ENCODE assay signal across 32 mouse cellular contexts in the genomic region with DNA sequence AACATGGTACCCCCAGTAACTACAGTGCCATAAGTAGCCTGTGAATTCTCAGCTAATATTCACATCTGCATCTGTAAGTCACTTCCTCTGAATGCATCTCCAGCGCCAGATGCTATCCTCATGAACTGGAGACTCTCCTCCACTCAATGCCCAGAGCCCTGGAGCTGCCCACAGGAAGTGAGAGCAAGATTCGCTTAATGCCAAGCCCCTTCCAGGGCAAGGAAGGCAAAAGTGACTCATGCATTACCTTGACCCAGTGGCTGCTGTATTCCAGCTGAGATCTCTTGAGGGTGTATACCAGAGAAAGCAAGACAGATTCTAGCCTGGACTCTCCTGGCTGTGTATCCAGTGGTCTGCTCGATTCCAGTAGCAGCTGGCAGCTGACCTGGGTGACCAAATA. TPM values are rescaled to one million over a fixed set of nuclear protein-coding genes. Genes with fewer than 3 reads are reported as not detected.
DNase-seq lines count a peak whose midpoint lies in the region; ATAC-seq lines count a peak whose summit lies in the region.
"Had no signal": no experiment of that assay in that cellular context is flagged by ENCODE, and none has a peak within 500 bp of the region (broad histone marks: within the 10 kb centered on the region; RNA-seq: fewer than 3 reads in every experiment).

No protein-coding gene starts in this region.

- H3K9ac ChIP-seq in midbrain, embryonic 14.5 days (replicated peaks; ENCODE audit: low read length), result no peak overlapping the region
- H3K9ac ChIP-seq: embryonic facial prominence, embryonic 12.5 days; heart, embryonic 12.5 days; hindbrain, embryonic 13.5 days; limb, embryonic 15.5 days; liver, embryonic 14.5 days; lung, embryonic 15.5 days; neural tube, embryonic 15.5 days; stomach, embryonic 15.5 days had no signal

- H3K27me3 ChIP-seq in midbrain, embryonic 14.5 days (ENCODE audit: control insufficient read depth, insufficient read depth, low read length), result no peaks in the 10 kb centered on the region
- H3K27me3 ChIP-seq in midbrain, embryonic 10.5 days (ENCODE audit: low read depth, poor library complexity, severe bottlenecking), result no peaks in the 10 kb centered on the region
- H3K27me3 ChIP-seq: embryonic facial prominence, embryonic 12.5 days; heart, embryonic 12.5 days; hindbrain, embryonic 13.5 days; limb, embryonic 15.5 days; lung, embryonic 15.5 days; neural tube, embryonic 15.5 days; stomach, embryonic 15.5 days had no signal

- H3K27ac ChIP-seq in midbrain, embryonic 14.5 days (replicated peaks; ENCODE audit: low read depth, low read length), result 0 out of 2 replicates have a peak overlapping the region, but pooled peaks have one; percentile 5
- no peak overlapping the region for H3K27ac ChIP-seq in midbrain, embryonic 10.5 days (replicated peaks)
- H3K27ac ChIP-seq: embryonic facial prominence, embryonic 12.5 days; hindbrain, embryonic 13.5 days; kidney, postnatal 0 days; limb, embryonic 10.5 days; limb, embryonic 15.5 days; liver, embryonic 14.5 days; lung, embryonic 15.5 days; neural tube, embryonic 15.5 days; stomach, embryonic 15.5 days had no signal

- H3K36me3 ChIP-seq in midbrain, embryonic 14.5 days (ENCODE audit: control insufficient read depth, insufficient read depth, low read length), result no peaks in the 10 kb centered on the region
- no peaks in the 10 kb centered on the region for H3K36me3 ChIP-seq in midbrain, embryonic 10.5 days
- H3K36me3 ChIP-seq: embryonic facial prominence, embryonic 12.5 days; hindbrain, embryonic 13.5 days; limb, embryonic 10.5 days; limb, embryonic 15.5 days; lung, embryonic 15.5 days; neural tube, embryonic 15.5 days; stomach, embryonic 15.5 days had no signal

- no peak overlapping the region for H3K4me3 ChIP-seq in midbrain, embryonic 14.5 days (replicated peaks; ENCODE audit: low read depth, low read length)
- H3K4me3 ChIP-seq in midbrain, embryonic 10.5 days, result no peak overlapping the region
- H3K4me3 ChIP-seq: embryonic facial prominence, embryonic 12.5 days; heart, embryonic 12.5 days; hindbrain, embryonic 13.5 days; limb, embryonic 10.5 days; limb, embryonic 15.5 days; lung, embryonic 15.5 days; neural tube, embryonic 15.5 days; stomach, embryonic 15.5 days had no signal

- H3K4me2 ChIP-seq in midbrain, embryonic 14.5 days (ENCODE audit: low read length), result no peak overlapping the region
- H3K4me2 ChIP-seq: embryonic facial prominence, embryonic 12.5 days; heart, embryonic 12.5 days; hindbrain, embryonic 13.5 days; limb, embryonic 15.5 days; lung, embryonic 15.5 days; neural tube, embryonic 15.5 days; stomach, embryonic 15.5 days had no signal

- H3K9me3 ChIP-seq in midbrain, embryonic 14.5 days (ENCODE audit: control insufficient read depth, low read length), result no peaks in the 10 kb centered on the region
- no peaks in the 10 kb centered on the region for H3K9me3 ChIP-seq in midbrain, embryonic 10.5 days (replicated peaks)
- H3K9me3 ChIP-seq: embryonic facial prominence, embryonic 12.5 days; G1E; heart, embryonic 12.5 days; hindbrain, embryonic 13.5 days; limb, embryonic 10.5 days; limb, embryonic 15.5 days; lung, embryonic 15.5 days; neural tube, embryonic 15.5 days; stomach, embryonic 15.5 days had no signal

- WGBS in midbrain, embryonic 14.5 days, result 90% methylated on average over 3 of the region's 3 CpGs
- WGBS in midbrain, embryonic 10.5 days, result 87% methylated on average over 3 of the region's 3 CpGs

- ATAC-seq in midbrain, embryonic 14.5 days (ENCODE audit: low FRiP score, low TSS enrichment), result no peak
- peak; percentile 30; the same call in 1 of the 2 replicates for ATAC-seq in common myeloid progenitor, adult 5-6 weeks (replicated peaks; ENCODE audit: low read depth, poor library complexity, severe bottlenecking)
- ATAC-seq: forebrain, embryonic 14.5 days; intestine, embryonic 16.5 days had no signal

- DNase-seq in adrenal gland, postnatal 36 days, result peak; percentile 44 to 50
- no peak for DNase-seq in adrenal gland, adult 18-20 months (ENCODE audit: low spot score in 2 of 2)
- DNase-seq in midbrain, embryonic 14.5 days, result no peak
- DNase-seq in midbrain, embryonic 10.5 days (ENCODE audit: low spot score), result no peak
- DNase-seq in layer of hippocampus, adult 9-11 months, result no peak
- DNase-seq in embryo, embryonic 10.5 days (ENCODE audit: low spot score), result no peak
- DNase-seq: adrenal gland, postnatal 25 days; cerebellum, adult 8-10 months; cerebellum, postnatal 25 days; embryo, embryonic 11 days; gastrocnemius, postnatal 25 days; heart, adult 18-20 months; heart, postnatal 4 days; kidney, adult 8-10 months; kidney, postnatal 4 days; retina, postnatal 1 day; right cerebral cortex, postnatal 14 days; thymus, postnatal 14 days had no signal

- no peaks in the 10 kb centered on the region for H3K4me1 ChIP-seq in midbrain, embryonic 14.5 days (ENCODE audit: control insufficient read depth, insufficient read depth, low read length)
- H3K4me1 ChIP-seq in midbrain, embryonic 10.5 days, result peaks cover 23% of the 10 kb centered on the region; the same call in 1 of the 2 replicates
- H3K4me1 ChIP-seq: embryonic facial prominence, embryonic 12.5 days; lung, embryonic 15.5 days; stomach, embryonic 15.5 days had no signal

RNA-seq across cellular contexts. Expression of a gene that starts 16.2 kb away (rescaled TPM):
- total RNA-seq in adrenal gland, postnatal 36 days (2021), result 10 to 100 TPM; 21.8 to 34.7 TPM
- total RNA-seq in adrenal gland, adult 18-20 months (2021), result 10 to 100 TPM; 25.1 to 41.5 TPM
- polyA plus RNA-seq in midbrain, embryonic 14.5 days (2014; fragmentation: Nextera tagmentation; extraction: Ambion mirVana), result 14.1 and 15.6 TPM in 2 replicates
- 3.0 and 5.7 TPM in 2 replicates for polyA plus RNA-seq in midbrain, embryonic 10.5 days (2016; fragmentation: Nextera tagmentation; extraction: Ambion mirVana)
- 63.4 and 67.2 TPM in 2 replicates for total RNA-seq in common myeloid progenitor, adult 5-6 weeks (2017)

Comparison
In these comparisons a context has a peak if more than half of its experiments do, and no peak if none do; other contexts are left out.
1. DNase-seq: peak in adrenal gland, postnatal 36 days (2 of 2); none in adrenal gland, adult 18-20 months (0 of 2), midbrain, embryonic 14.5 days (single experiment), midbrain, embryonic 10.5 days (single experiment), layer of hippocampus, adult 9-11 months (single experiment) and embryo, embryonic 10.5 days (single experiment).